Mouse (Mus musculus) neural tube, embryonic 14.5 days (tissue): ENCODE results near the gene Cth. TPM values are rescaled to one million over a fixed set of nuclear protein-coding genes. Genes with fewer than 3 reads are reported as not detected.
"Not testable (repeated sequence)": the region's sequence is repeated elsewhere in the genome, so short reads cannot be mapped to it uniquely, and the experiment has no call there.

Experiments
- ATAC-seq: fragments of 200-750 bp; cut with Nextera tagmentation; 2 replicates; pipeline ENCODE4 v1.8.0; 2017; ENCODE audit warnings: low read depth, mild to moderate bottlenecking, moderate TSS enrichment, moderate library complexity
- H3K27ac ChIP-seq: fragments of 300-500 bp; sonication (generic); 2 replicates; pipeline ENCODE4 v1.5.1; 2014; ENCODE audit warnings: low read depth, mild to moderate bottlenecking, control low read depth, low read length, moderate library complexity, mixed read lengths
- H3K27me3 ChIP-seq: fragments of 300-500 bp; sonication (generic); 2 replicates; pipeline ENCODE4 v1.6.1; 2014; ENCODE audit warnings: low read length; ENCODE audit not compliant: control insufficient read depth, insufficient read depth
- H3K36me3 ChIP-seq: fragments of 300-500 bp; sonication (generic); 2 replicates; pipeline ENCODE4 v1.6.1; 2014; ENCODE audit warnings: low read length, mixed read lengths; ENCODE audit not compliant: control insufficient read depth, insufficient read depth
- H3K4me1 ChIP-seq: fragments of 300-500 bp; sonication (generic); 2 replicates; pipeline ENCODE4 v1.6.1; 2014; ENCODE audit warnings: low read length; ENCODE audit not compliant: control insufficient read depth, insufficient read depth
- H3K4me2 ChIP-seq: fragments of 300-500 bp; sonication (generic); 2 replicates; pipeline ENCODE4 v1.6.1; 2014; ENCODE audit warnings: mild to moderate bottlenecking, low read depth, low read length, control low read depth
- H3K4me3 ChIP-seq: fragments of 300-500 bp; sonication (generic); 2 replicates; pipeline ENCODE4 v1.5.1; 2014; ENCODE audit warnings: low read depth, low read length, control low read depth, mixed read lengths
- H3K9ac ChIP-seq: fragments of 300-500 bp; sonication (generic); replicated peaks from 2 replicates; pipeline ENCODE4 v1.6.1; 2014; ENCODE audit warnings: low read depth, mild to moderate bottlenecking, control low read depth, low read length, mixed read lengths
- H3K9me3 ChIP-seq: fragments of 300-500 bp; sonication (generic); 2 replicates; pipeline ENCODE4 v1.6.1; 2016; ENCODE audit warnings: low read length; ENCODE audit not compliant: control insufficient read depth
- WGBS: fragments of 180-500 bp; shearing (Covaris S2); extraction: QIAGEN DNeasy Blood & Tissue Kit; methylation state at CpG from one replicate; pipeline ENCODE4 v1.1.7; 2014; 5-methylcytosine and 5-hydroxymethylcytosine counted together
- polyA plus RNA-seq: library from polyadenylated mRNA; unstranded; fragments of >200 nt; fragmentation: Nextera tagmentation; extraction: Ambion mirVana; gene quantifications from 2 replicates; pipeline ENCODE4 v1.2.1, GENCODE M21; 2014

Gene Cth
- polyA plus RNA-seq, 1 experiment from 2014 or later, result 2.2 TPM

- no peaks in the 10 kb centered on the region for H3K9me3 ChIP-seq
- no peaks in the 10 kb centered on the region for H3K27me3 ChIP-seq
- H3K36me3 ChIP-seq, result no peaks in the 10 kb centered on the region
- H3K4me3 ChIP-seq, result no peak overlapping the region
- no peak overlapping the region for H3K4me2 ChIP-seq
- no peaks in the 10 kb centered on the region for H3K4me1 ChIP-seq
- H3K27ac ChIP-seq, result no peak overlapping the region
- H3K9ac ChIP-seq, result no peak overlapping the region
- ATAC-seq, result no peak
- WGBS, result 89% methylated on average over 2 of the region's 2 CpGs
Measured at GRCm38 (mm10) chr3:157938585-157938984, 13.7 kb upstream of the Cth start.

GRCm38 (mm10) chr3:157934301-157934823, 9.5 kb upstream of the Cth start:
- H3K36me3 ChIP-seq, result no peaks in the 10 kb centered on the region
- ATAC-seq, result no peak
- H3K27ac ChIP-seq, result no peak overlapping the region
- no peaks in the 10 kb centered on the region for H3K9me3 ChIP-seq
- H3K4me3 ChIP-seq, result no peak overlapping the region
- no peak overlapping the region for H3K9ac ChIP-seq
- no peak overlapping the region for H3K4me2 ChIP-seq
- H3K27me3 ChIP-seq, result no peaks in the 10 kb centered on the region
- H3K4me1 ChIP-seq, result no peaks in the 10 kb centered on the region
- 86% methylated on average over 3 of the region's 3 CpGs for WGBS

GRCm38 (mm10) chr3:157933223-157933622, 8.3 kb upstream of the Cth start:
- H3K4me3 ChIP-seq, H3K4me2 ChIP-seq, H3K27me3 ChIP-seq, H3K36me3 ChIP-seq, H3K4me1 ChIP-seq, H3K9ac ChIP-seq, ATAC-seq, H3K9me3 ChIP-seq, H3K27ac ChIP-seq: not testable (repeated sequence)
- 65% methylated on average over 5 of the region's 6 CpGs for WGBS

- no peak for ATAC-seq
Measured at GRCm38 (mm10) chr3:157932074-157932473, 7.2 kb upstream of the Cth start.

GRCm38 (mm10) chr3:157931592-157931991, 6.7 kb upstream of the Cth start:
- H3K36me3 ChIP-seq, result no peaks in the 10 kb centered on the region
- no peak overlapping the region for H3K4me3 ChIP-seq
- H3K27ac ChIP-seq, result no peak overlapping the region
- 52% methylated on average over 3 of the region's 3 CpGs for WGBS
- H3K27me3 ChIP-seq, result no peaks in the 10 kb centered on the region
- H3K4me1 ChIP-seq, result no peaks in the 10 kb centered on the region
- ATAC-seq, result no peak
- H3K9ac ChIP-seq, result no peak overlapping the region
- no peaks in the 10 kb centered on the region for H3K9me3 ChIP-seq
- no peak overlapping the region for H3K4me2 ChIP-seq

More at GRCm38 (mm10) chr3:157932074-157932473, 7.2 kb upstream of the Cth start:
- Histone ChIP-seq H3K4me1 (no peaks in the 10 kb centered on the region), H3K27ac (no peak overlapping the region), H3K27me3 (no peaks in the 10 kb centered on the region), H3K9me3 (no peaks in the 10 kb centered on the region), H3K4me3 (no peak overlapping the region), H3K4me2 (no peak overlapping the region), H3K36me3 (no peaks in the 10 kb centered on the region), H3K9ac (no peak overlapping the region)
- WGBS, result 58% methylated on average over 3 of the region's 3 CpGs

GRCm38 (mm10) chr3:157929417-157929816, 4.5 kb upstream of the Cth start:
- 93% methylated on average over 1 of the region's 1 CpGs for WGBS
- Histone ChIP-seq H3K4me2 (no peak overlapping the region), H3K27ac (no peak overlapping the region), H3K4me1 (0 out of 2 replicates have a peak, but pooled peaks cover 2% of the 10 kb centered on the region), H3K4me3 (no peak overlapping the region), H3K9ac (no peak overlapping the region), H3K9me3 (no peaks in the 10 kb centered on the region), H3K36me3 (no peaks in the 10 kb centered on the region), H3K27me3 (no peaks in the 10 kb centered on the region)
- ATAC-seq, result no peak

GRCm38 (mm10) chr3:157928731-157929130, 3.9 kb upstream of the Cth start:
- Histone ChIP-seq H3K4me2 (no peak overlapping the region), H3K27ac (no peak overlapping the region), H3K36me3 (no peaks in the 10 kb centered on the region), H3K4me3 (no peak overlapping the region), H3K9ac (no peak overlapping the region), H3K4me1 (0 out of 2 replicates have a peak, but pooled peaks cover 4% of the 10 kb centered on the region), H3K27me3 (no peaks in the 10 kb centered on the region), H3K9me3 (no peaks in the 10 kb centered on the region)
- ATAC-seq, result no peak
- WGBS, result 94% methylated on average over 2 of the region's 2 CpGs

GRCm38 (mm10) chr3:157926761-157927160, 1.9 kb upstream of the Cth start:
- no peaks in the 10 kb centered on the region for H3K27me3 ChIP-seq
- 0 out of 2 replicates have a peak, but pooled peaks cover 4% of the 10 kb centered on the region for H3K4me1 ChIP-seq
- H3K27ac ChIP-seq, result no peak overlapping the region
- no peaks in the 10 kb centered on the region for H3K36me3 ChIP-seq
- no peak overlapping the region for H3K4me3 ChIP-seq
- H3K9me3 ChIP-seq, result no peaks in the 10 kb centered on the region
- ATAC-seq, result no peak
- no peak overlapping the region for H3K9ac ChIP-seq
- 60% methylated on average over 2 of the region's 2 CpGs for WGBS
- no peak overlapping the region for H3K4me2 ChIP-seq

- Histone ChIP-seq H3K9ac (no peak overlapping the region), H3K9me3 (no peaks in the 10 kb centered on the region), H3K27ac (no peak overlapping the region), H3K36me3 (no peaks in the 10 kb centered on the region), H3K4me1 (0 out of 2 replicates have a peak, but pooled peaks cover 4% of the 10 kb centered on the region), H3K4me3 (no peak overlapping the region), H3K4me2 (no peak overlapping the region), H3K27me3 (no peaks in the 10 kb centered on the region)
- ATAC-seq, result no peak
- 92% methylated on average over 14 of the region's 14 CpGs for WGBS
Measured at GRCm38 (mm10) chr3:157925706-157926510, 1.0 kb upstream of the Cth start.
